ENCODE assay signal across 8 mouse cellular contexts in genomic region chr7:38224577-38225369, GRCm38 (mm10). TPM values are rescaled to one million over a fixed set of nuclear protein-coding genes. Genes with fewer than 3 reads are reported as not detected.
DNase-seq lines count a peak whose midpoint lies in the region; ATAC-seq lines count a peak whose summit lies in the region.

No protein-coding gene starts in this region.

- H3K9me3 ChIP-seq in kidney, embryonic 15.5 days (replicated peaks) = no peaks in the 10 kb centered on the region

- no peak overlapping the region for H3K9ac ChIP-seq in kidney, embryonic 15.5 days

- peak; percentile 64 for DNase-seq in kidney, adult 11 months
- DNase-seq in adrenal gland, postnatal 10 days = peak; percentile 56
- peak; percentile 56 for DNase-seq in gastrocnemius, postnatal 14 days
- DNase-seq in skeletal muscle tissue, adult 2 months (ENCODE audit: low read depth, low spot score) = peak; percentile 92
- DNase-seq in T-cell, adult 2 months (ENCODE audit: low spot score) = no peak
- DNase-seq in liver = no peak

- H3K4me2 ChIP-seq in kidney, embryonic 15.5 days = no peak overlapping the region

- no peak overlapping the region for H3K4me3 ChIP-seq in kidney, embryonic 15.5 days (replicated peaks)

- H3K27ac ChIP-seq in kidney, embryonic 15.5 days = no peak overlapping the region

- 80% methylated on average over 13 of the region's 13 CpGs for WGBS in kidney, embryonic 15.5 days

- H3K36me3 ChIP-seq in kidney, embryonic 15.5 days = peaks cover 23% of the 10 kb centered on the region

- intact Hi-C loops in gastrocnemius, postnatal 14 days (cut with DNase I; ENCODE audit: low total_unique reads) = no loop called here

- no peak for ATAC-seq in kidney, embryonic 15.5 days (replicated peaks; ENCODE audit: low FRiP score)
- ATAC-seq in megakaryocyte-erythroid progenitor cell, adult 5-6 weeks (replicated peaks; ENCODE audit: low FRiP score, low TSS enrichment, poor library complexity, severe bottlenecking) = no peak

- H3K4me1 ChIP-seq in kidney, embryonic 15.5 days = peaks cover 17% of the 10 kb centered on the region

- no peaks in the 10 kb centered on the region for H3K27me3 ChIP-seq in kidney, embryonic 15.5 days

RNA-seq across cellular contexts. Expression of gene Plekhf1, which starts 3.0 kb away (rescaled TPM):
- polyA plus RNA-seq in kidney, embryonic 15.5 days (2015; fragmentation: Nextera tagmentation; extraction: Ambion mirVana) = 5.0 and 5.4 TPM in 2 replicates
- total RNA-seq in adrenal gland, postnatal 10 days (2021) = 1 to 10 TPM; 4.2 to 6.1 TPM
- total RNA-seq in gastrocnemius, postnatal 14 days (2021) = 1 to 10 TPM; 4.9 to 9.7 TPM
- 1.0 TPM in 1 of 2 replicates, not detected in the other for total RNA-seq in megakaryocyte-erythroid progenitor cell, adult 5-6 weeks (2014; fragmentation: Nextera tagmentation)
- 0.38 and 0.42 TPM in 2 replicates for total RNA-seq in megakaryocyte-erythroid progenitor cell, adult 5-6 weeks (2017)

RNA-seq across cellular contexts. Expression of gene 1600014C10Rik, which starts 41.8 kb away (rescaled TPM):
- polyA plus RNA-seq in kidney, embryonic 15.5 days (2015; fragmentation: Nextera tagmentation; extraction: Ambion mirVana) = 14.5 and 17.4 TPM in 2 replicates
- 10 to 100 TPM; 45.5 to 58.0 TPM for total RNA-seq in adrenal gland, postnatal 10 days (2021)
- 10 to 100 TPM; 15.8 to 17.9 TPM for total RNA-seq in gastrocnemius, postnatal 14 days (2021)
- 8.6 and 9.2 TPM in 2 replicates for total RNA-seq in megakaryocyte-erythroid progenitor cell, adult 5-6 weeks (2014; fragmentation: Nextera tagmentation)
- 4.9 and 9.2 TPM in 2 replicates for total RNA-seq in megakaryocyte-erythroid progenitor cell, adult 5-6 weeks (2017)

RNA-seq across cellular contexts. Expression of gene Pop4, which starts 46.5 kb away (rescaled TPM):
- 64.8 and 66.3 TPM in 2 replicates for polyA plus RNA-seq in kidney, embryonic 15.5 days (2015; fragmentation: Nextera tagmentation; extraction: Ambion mirVana)
- 10 to 100 TPM; 34.4 to 37.7 TPM for total RNA-seq in adrenal gland, postnatal 10 days (2021)
- total RNA-seq in gastrocnemius, postnatal 14 days (2021) = 10 to 100 TPM; 11.2 to 11.7 TPM
- total RNA-seq in megakaryocyte-erythroid progenitor cell, adult 5-6 weeks (2014; fragmentation: Nextera tagmentation) = 25.7 and 42.9 TPM in 2 replicates
- total RNA-seq in megakaryocyte-erythroid progenitor cell, adult 5-6 weeks (2017) = 50.6 and 65.2 TPM in 2 replicates

Comparison
In these comparisons a context has a peak if more than half of its experiments do, and no peak if none do; other contexts are left out.
1. DNase-seq: peak in kidney, adult 11 months (single experiment), adrenal gland, postnatal 10 days (single experiment), gastrocnemius, postnatal 14 days (single experiment) and skeletal muscle tissue, adult 2 months (single experiment); none in T-cell, adult 2 months (single experiment) and liver (single experiment).